In the genomic region with DNA sequence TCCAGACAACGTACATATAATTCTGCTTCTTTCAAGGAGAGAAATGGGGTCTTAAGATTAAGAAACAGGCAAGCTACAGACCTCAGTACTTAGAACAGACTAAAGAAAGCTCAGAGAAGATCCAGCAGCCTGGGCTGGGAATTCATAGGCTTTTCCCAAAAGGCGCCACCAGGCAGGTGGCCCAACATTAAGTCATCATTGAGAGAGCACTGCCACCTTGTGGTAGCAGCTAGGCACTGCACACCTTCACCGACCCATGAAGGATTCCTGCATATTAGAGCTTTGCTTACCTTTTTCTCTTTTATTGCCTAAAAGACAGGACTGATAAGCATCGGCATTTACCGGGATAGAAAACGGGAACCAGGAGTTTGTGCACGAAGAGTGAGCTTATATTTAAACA, we compare ENCODE assay signal across 8 mouse cellular contexts. TPM values are rescaled to one million over a fixed set of nuclear protein-coding genes. Genes with fewer than 3 reads are reported as not detected.
DNase-seq lines count a peak whose midpoint lies in the region; ATAC-seq lines count a peak whose summit lies in the region.

No protein-coding gene starts in this region.

- ATAC-seq in forebrain, embryonic 16.5 days = peak; percentile 79
- ATAC-seq in hindbrain, embryonic 16.5 days = peak; percentile 68
- 0 out of 2 replicates have a peak, but pooled peaks have one; percentile 55 for ATAC-seq in midbrain, embryonic 11.5 days (ENCODE audit: low FRiP score)

- no peak overlapping the region for H3K9ac ChIP-seq in forebrain, embryonic 16.5 days (replicated peaks; ENCODE audit: low read depth, low read length)
- no peak overlapping the region for H3K9ac ChIP-seq in hindbrain, embryonic 16.5 days (ENCODE audit: low read depth, low read length)
- H3K9ac ChIP-seq in midbrain, embryonic 11.5 days (ENCODE audit: low read length) = no peak overlapping the region

- DNase-seq in heart, adult 8-10 months (ENCODE audit: low spot score) = peak; percentile 72
- no peak for DNase-seq in heart, adult 11 months
- DNase-seq in cerebellum, adult 11-12 months = peak; percentile 49
- peak; percentile 87 to 89 for DNase-seq in left cerebral cortex, adult 18-20 months (ENCODE audit: low spot score in 2 of 2)
- peak; percentile 96 for DNase-seq in midbrain, embryonic 11.5 days (ENCODE audit: low spot score, missing footprints)
- peak; percentile 36 for DNase-seq in skeletal muscle tissue, adult 2 months (ENCODE audit: low read depth, low spot score)

- no peaks in the 10 kb centered on the region for H3K27me3 ChIP-seq in forebrain, embryonic 16.5 days (replicated peaks; ENCODE audit: control insufficient read depth, insufficient read depth, low read length)
- H3K27me3 ChIP-seq in hindbrain, embryonic 16.5 days (replicated peaks; ENCODE audit: control insufficient read depth, insufficient read depth, low read length) = no peaks in the 10 kb centered on the region
- H3K27me3 ChIP-seq in midbrain, embryonic 11.5 days (ENCODE audit: control insufficient read depth, insufficient read depth, low read length) = no peaks in the 10 kb centered on the region

- no peak overlapping the region for H3K4me3 ChIP-seq in forebrain, embryonic 16.5 days (replicated peaks; ENCODE audit: low read length)
- H3K4me3 ChIP-seq in hindbrain, embryonic 16.5 days (ENCODE audit: low read length) = no peak overlapping the region
- no peak overlapping the region for H3K4me3 ChIP-seq in midbrain, embryonic 11.5 days (ENCODE audit: low read depth, low read length)

- H3K4me2 ChIP-seq in forebrain, embryonic 16.5 days (ENCODE audit: low read length) = no peak overlapping the region
- H3K4me2 ChIP-seq in hindbrain, embryonic 16.5 days (ENCODE audit: low read length) = no peak overlapping the region
- no peak overlapping the region for H3K4me2 ChIP-seq in midbrain, embryonic 11.5 days

- H3K9me3 ChIP-seq in forebrain, embryonic 16.5 days (ENCODE audit: control insufficient read depth, low read length) = no peaks in the 10 kb centered on the region
- no peaks in the 10 kb centered on the region for H3K9me3 ChIP-seq in hindbrain, embryonic 16.5 days (ENCODE audit: control insufficient read depth, low read length)
- H3K9me3 ChIP-seq in midbrain, embryonic 11.5 days (ENCODE audit: control insufficient read depth, low read length) = no peaks in the 10 kb centered on the region

- H3K27ac ChIP-seq in forebrain, embryonic 16.5 days (ENCODE audit: low read length) = no peak overlapping the region
- peak overlapping the region; percentile 35; the same call in 1 of the 2 replicates for H3K27ac ChIP-seq in hindbrain, embryonic 16.5 days (ENCODE audit: low read depth, low read length)
- H3K27ac ChIP-seq in midbrain, embryonic 11.5 days (ENCODE audit: low read depth, low read length) = no peak overlapping the region

- no peaks in the 10 kb centered on the region for H3K36me3 ChIP-seq in forebrain, embryonic 16.5 days (ENCODE audit: control insufficient read depth, insufficient read depth)
- no peaks in the 10 kb centered on the region for H3K36me3 ChIP-seq in hindbrain, embryonic 16.5 days (ENCODE audit: control insufficient read depth, insufficient read depth, low read length)
- H3K36me3 ChIP-seq in midbrain, embryonic 11.5 days (ENCODE audit: control insufficient read depth, insufficient read depth, low read length) = no peaks in the 10 kb centered on the region

- peaks cover 10% of the 10 kb centered on the region for H3K4me1 ChIP-seq in forebrain, embryonic 16.5 days (replicated peaks; ENCODE audit: control insufficient read depth, insufficient read depth, low read length)
- peaks cover 6% of the 10 kb centered on the region for H3K4me1 ChIP-seq in hindbrain, embryonic 16.5 days (ENCODE audit: control insufficient read depth, insufficient read depth, low read depth, low read length)
- H3K4me1 ChIP-seq in midbrain, embryonic 11.5 days (ENCODE audit: control insufficient read depth, insufficient read depth, low read length) = no peaks in the 10 kb centered on the region

- 15% methylated on average over 7 of the region's 7 CpGs for WGBS in forebrain, embryonic 16.5 days
- WGBS in hindbrain, embryonic 16.5 days = 14% methylated on average over 7 of the region's 7 CpGs
- WGBS in midbrain, embryonic 11.5 days = 15% methylated on average over 7 of the region's 7 CpGs

RNA-seq across cellular contexts. Expression of a gene that starts 15.5 kb away (rescaled TPM):
- not detected for total RNA-seq in heart, adult 8-10 months (2022)
- not detected in 2 replicates for polyA plus RNA-seq in forebrain, embryonic 16.5 days (2015; fragmentation: Nextera tagmentation; extraction: Ambion mirVana)
- polyA plus RNA-seq in hindbrain, embryonic 16.5 days (2015; fragmentation: Nextera tagmentation; extraction: Ambion mirVana) = not detected in 2 replicates
- not detected for total RNA-seq in left cerebral cortex, adult 18-20 months (2021)
- not detected in 2 replicates for polyA plus RNA-seq in midbrain, embryonic 11.5 days (2014; fragmentation: Nextera tagmentation; extraction: Ambion mirVana)

RNA-seq across cellular contexts. Expression of a gene that starts 21.4 kb away (rescaled TPM):
- total RNA-seq in heart, adult 8-10 months (2022) = not detected
- not detected in 2 replicates for polyA plus RNA-seq in forebrain, embryonic 16.5 days (2015; fragmentation: Nextera tagmentation; extraction: Ambion mirVana)
- polyA plus RNA-seq in hindbrain, embryonic 16.5 days (2015; fragmentation: Nextera tagmentation; extraction: Ambion mirVana) = not detected in 2 replicates
- total RNA-seq in left cerebral cortex, adult 18-20 months (2021) = not detected
- not detected in 2 replicates for polyA plus RNA-seq in midbrain, embryonic 11.5 days (2014; fragmentation: Nextera tagmentation; extraction: Ambion mirVana)

RNA-seq across cellular contexts. Expression of a gene that starts 34.5 kb away (rescaled TPM):
- total RNA-seq in heart, adult 8-10 months (2022) = not detected
- polyA plus RNA-seq in forebrain, embryonic 16.5 days (2015; fragmentation: Nextera tagmentation; extraction: Ambion mirVana) = not detected in 2 replicates
- polyA plus RNA-seq in hindbrain, embryonic 16.5 days (2015; fragmentation: Nextera tagmentation; extraction: Ambion mirVana) = not detected in 2 replicates
- not detected for total RNA-seq in left cerebral cortex, adult 18-20 months (2021)
- polyA plus RNA-seq in midbrain, embryonic 11.5 days (2014; fragmentation: Nextera tagmentation; extraction: Ambion mirVana) = not detected in 2 replicates
